Mouse (Mus musculus): ENCODE results near the gene Pifo. TPM values are rescaled to one million over a fixed set of nuclear protein-coding genes. Genes with fewer than 3 reads are reported as not detected.
"Not testable (repeated sequence)": the region's sequence is repeated elsewhere in the genome, so short reads cannot be mapped to it uniquely, and the experiment has no call there.

The Pifo gene
- polyA plus RNA-seq (2021): not detected

GRCm38 (mm10) chr3:106014546-106014945 lies at the start of gene Pifo:
Gene Pifo, minus strand, starts transcription at chr3:106014646.
- ATAC-seq (no peak), DNase-seq (ENCODE audit: low read depth, low spot score) (no peak)
- POLR2A ChIA-PET: no interaction called here
- in situ Hi-C loops (cut with MboI; ENCODE audit: low pct_unique_long_range_greater_than_20kb): no loop called here
- CTCF ChIA-PET: no interaction called here
- peaks cover 16% of the 10 kb centered on the region for H3K27me3 ChIP-seq
- no peak for TF ChIP-seq CTCF (IDR thresholded peaks at IDR 0.05)

GRCm38 (mm10) chr3:106057966-106058365 lies 43.5 kb upstream of the Pifo start:
- DNase-seq (ENCODE audit: low read depth, low spot score): no peak
- CTCF ChIA-PET: no interaction called here
- H3K27me3 ChIP-seq: no peaks in the 10 kb centered on the region
- POLR2A ChIA-PET: no interaction called here
- no peak for TF ChIP-seq CTCF (IDR thresholded peaks at IDR 0.05)
- in situ Hi-C loops (cut with MboI; ENCODE audit: low pct_unique_long_range_greater_than_20kb): no loop called here
- no peak for ATAC-seq

GRCm38 (mm10) chr3:106051896-106052295 lies 37.5 kb upstream of the Pifo start:
- H3K27me3 ChIP-seq: no peaks in the 10 kb centered on the region
- CTCF ChIA-PET: no interaction called here
- TF ChIP-seq CTCF (IDR thresholded peaks at IDR 0.05): no peak
- no peak for DNase-seq (ENCODE audit: low read depth, low spot score)
- POLR2A ChIA-PET: no interaction called here
- ATAC-seq: no peak
- in situ Hi-C loops (cut with MboI; ENCODE audit: low pct_unique_long_range_greater_than_20kb): no loop called here

GRCm38 (mm10) chr3:106040306-106040705 lies 25.9 kb upstream of the Pifo start:
- ATAC-seq (no peak), DNase-seq (ENCODE audit: low read depth, low spot score) (no peak)
- ChIA-PET POLR2A (no interaction called here), CTCF (no interaction called here)
- no peak for TF ChIP-seq CTCF (IDR thresholded peaks at IDR 0.05)
- in situ Hi-C loops (cut with MboI; ENCODE audit: low pct_unique_long_range_greater_than_20kb): no loop called here
- peaks cover 9% of the 10 kb centered on the region for H3K27me3 ChIP-seq

GRCm38 (mm10) chr3:106032781-106033180 lies 18.3 kb upstream of the Pifo start, which contains the start of gene Chil5:
Gene Chil5, minus strand, starts transcription at chr3:106032814.
- ATAC-seq (no peak), DNase-seq (ENCODE audit: low read depth, low spot score) (no peak)
- TF ChIP-seq CTCF (IDR thresholded peaks at IDR 0.05): no peak
- ChIA-PET POLR2A (interaction anchor here (1.0 kb wide), 1 partner anchor 400 kb away, joined by 6 read pairs; no protein-coding TSS in a partner anchor), CTCF (no interaction called here)
- in situ Hi-C loops (cut with MboI; ENCODE audit: low pct_unique_long_range_greater_than_20kb): no loop called here
- peaks cover 2% of the 10 kb centered on the region for H3K27me3 ChIP-seq

GRCm38 (mm10) chr3:106024135-106024534 lies 9.7 kb upstream of the Pifo start:
- ATAC-seq (no peak), DNase-seq (ENCODE audit: low read depth, low spot score) (no peak)
- ChIA-PET CTCF (no interaction called here), POLR2A (no interaction called here)
- in situ Hi-C loops (cut with MboI; ENCODE audit: low pct_unique_long_range_greater_than_20kb): no loop called here
- TF ChIP-seq CTCF (IDR thresholded peaks at IDR 0.05): no peak
- peaks cover 15% of the 10 kb centered on the region for H3K27me3 ChIP-seq

- H3K27me3 ChIP-seq: peaks cover 19% of the 10 kb centered on the region
- ChIA-PET CTCF (interaction anchor here (1.2 kb wide), 1 partner anchor 11 kb away, joined by 3 read pairs; no protein-coding TSS in a partner anchor), POLR2A (no interaction called here)
- ATAC-seq (no peak), DNase-seq (ENCODE audit: low read depth, low spot score) (no peak)
- in situ Hi-C loops (cut with MboI; ENCODE audit: low pct_unique_long_range_greater_than_20kb): no loop called here
- TF ChIP-seq CTCF (IDR thresholded peaks at IDR 0.05): peak; percentile 41
Measured at GRCm38 (mm10) chr3:106021840-106022239, 7.4 kb upstream of the Pifo start.

GRCm38 (mm10) chr3:106003360-106003759 lies 11.1 kb downstream of the Pifo start:
- ATAC-seq; CTCF ChIA-PET; in situ Hi-C loops (cut with MboI; ENCODE audit: low pct_unique_long_range_greater_than_20kb); POLR2A ChIA-PET; DNase-seq (ENCODE audit: low read depth, low spot score): not testable (repeated sequence)
- H3K27me3 ChIP-seq: peaks cover 11% of the 10 kb centered on the region
- TF ChIP-seq CTCF (IDR thresholded peaks at IDR 0.05): peak; percentile 15

- in situ Hi-C loops (cut with MboI; ENCODE audit: low pct_unique_long_range_greater_than_20kb): no loop called here
- POLR2A ChIA-PET: interaction anchor here (0.7 kb wide), 1 partner anchor 37 kb away, joined by 5 read pairs; no protein-coding TSS in a partner anchor
- H3K27me3 ChIP-seq: peaks cover 19% of the 10 kb centered on the region
- peak; percentile 20 for DNase-seq (ENCODE audit: low read depth, low spot score)
- CTCF ChIA-PET: no interaction called here
- peak; percentile 90 for ATAC-seq
- no peak for TF ChIP-seq CTCF (IDR thresholded peaks at IDR 0.05)
Measured at GRCm38 (mm10) chr3:106001416-106002370, 12.8 kb downstream of the Pifo start.

GRCm38 (mm10) chr3:106000707-106001375 lies 13.6 kb downstream of the Pifo start:
- ChIA-PET POLR2A (no interaction called here), CTCF (no interaction called here)
- no peak for DNase-seq (ENCODE audit: low read depth, low spot score)
- peak; percentile 6 for ATAC-seq
- no peak for TF ChIP-seq CTCF (IDR thresholded peaks at IDR 0.05)
- H3K27me3 ChIP-seq: peaks cover 19% of the 10 kb centered on the region
- in situ Hi-C loops (cut with MboI; ENCODE audit: low pct_unique_long_range_greater_than_20kb): no loop called here

- in situ Hi-C loops (cut with MboI; ENCODE audit: low pct_unique_long_range_greater_than_20kb): loop anchor here (5.0 to 10.0 kb wide), 2 partner anchors 453 to 880 kb away; no protein-coding TSS in a partner anchor
- POLR2A ChIA-PET: no interaction called here
- CTCF ChIA-PET: no interaction called here
- no peak for TF ChIP-seq CTCF (IDR thresholded peaks at IDR 0.05)
- no peak for ATAC-seq
- no peak for DNase-seq (ENCODE audit: low read depth, low spot score)
- peaks cover 24% of the 10 kb centered on the region for H3K27me3 ChIP-seq
Measured at GRCm38 (mm10) chr3:105994730-105995129, 19.7 kb downstream of the Pifo start.
